16 mouse cellular contexts compared by ENCODE assay signal in genomic region chr1:121551457-121551835, GRCm38 (mm10). TPM values are rescaled to one million over a fixed set of nuclear protein-coding genes. Genes with fewer than 3 reads are reported as not detected.
DNase-seq lines count a peak whose midpoint lies in the region; ATAC-seq lines count a peak whose summit lies in the region.
"Had no signal": no experiment of that assay in that cellular context is flagged by ENCODE, and none has a peak within 500 bp of the region (broad histone marks: within the 10 kb centered on the region; RNA-seq: fewer than 3 reads in every experiment).

No protein-coding gene starts in this region.

- peaks cover 8% of the 10 kb centered on the region; the same call in 1 of the 2 replicates for H3K36me3 ChIP-seq in hindbrain, embryonic 11.5 days (ENCODE audit: control insufficient read depth, insufficient read depth, low read length)
- peaks cover 72% of the 10 kb centered on the region for H3K36me3 ChIP-seq in hindbrain, embryonic 10.5 days

- H3K4me3 ChIP-seq in hindbrain, embryonic 11.5 days (ENCODE audit: low read depth, low read length), result no peak overlapping the region
- H3K4me3 ChIP-seq in hindbrain, embryonic 10.5 days, result no peak overlapping the region
- H3K4me3 ChIP-seq: gastrocnemius, adult 2 months; heart, embryonic 13.5 days; limb, embryonic 13.5 days had no signal

- 85% methylated on average over 7 of the region's 7 CpGs for WGBS in hindbrain, embryonic 11.5 days
- WGBS in hindbrain, embryonic 10.5 days, result 86% methylated on average over 7 of the region's 7 CpGs

- H3K4me1 ChIP-seq in hindbrain, embryonic 11.5 days (replicated peaks; ENCODE audit: control insufficient read depth, insufficient read depth, low read length), result no peaks in the 10 kb centered on the region
- H3K4me1 ChIP-seq in hindbrain, embryonic 10.5 days (replicated peaks), result no peaks in the 10 kb centered on the region
- H3K4me1 ChIP-seq: heart, embryonic 13.5 days; limb, embryonic 13.5 days had no signal

- ATAC-seq in hindbrain, embryonic 11.5 days (ENCODE audit: low FRiP score), result no peak; the same call in 1 of the 2 replicates
- ATAC-seq: inflammation-experienced regulatory T-cells, adult 6 months had no signal

- H3K9ac ChIP-seq in hindbrain, embryonic 11.5 days (ENCODE audit: low read depth, low read length), result no peak overlapping the region
- H3K9ac ChIP-seq: heart, embryonic 13.5 days; limb, embryonic 13.5 days; lung, embryonic 14.5 days had no signal

- H3K4me2 ChIP-seq in hindbrain, embryonic 11.5 days (replicated peaks; ENCODE audit: low read depth, low read length), result no peak overlapping the region
- H3K4me2 ChIP-seq: heart, embryonic 13.5 days; limb, embryonic 13.5 days; lung, embryonic 14.5 days had no signal

- no peaks in the 10 kb centered on the region for H3K9me3 ChIP-seq in hindbrain, embryonic 11.5 days (ENCODE audit: control insufficient read depth, low read length)
- no peaks in the 10 kb centered on the region for H3K9me3 ChIP-seq in hindbrain, embryonic 10.5 days
- H3K9me3 ChIP-seq: heart, embryonic 13.5 days; limb, embryonic 13.5 days had no signal

- peak; percentile 7 for DNase-seq in hindbrain, embryonic 11.5 days (ENCODE audit: low spot score)
- DNase-seq in hindbrain, embryonic 10.5 days (ENCODE audit: low spot score), result no peak
- DNase-seq in right cerebral cortex, adult 2 months (ENCODE audit: low spot score in 2 of 2), result peak; percentile 36 to 51
- no peak for DNase-seq in right cerebral cortex, postnatal 4 days
- peak; percentile 20 to 22 for DNase-seq in layer of hippocampus, postnatal 14 days (ENCODE audit: low spot score in 2 of 2)
- peak; percentile 30 for DNase-seq in right cerebral cortex, postnatal 25 days
- DNase-seq in cerebellum, adult 18-20 months, result no peak
- no peak for DNase-seq in lung, postnatal 25 days (ENCODE audit: low spot score)
- DNase-seq: gastrocnemius, adult 2 months; kidney, postnatal 14 days; lung, embryonic 14.5 days; thymus, postnatal 25 days had no signal

- H3K27ac ChIP-seq in hindbrain, embryonic 11.5 days (ENCODE audit: low read depth, low read length), result no peak overlapping the region
- H3K27ac ChIP-seq in hindbrain, embryonic 10.5 days, result no peak overlapping the region
- H3K27ac ChIP-seq: gastrocnemius, adult 2 months; heart, embryonic 13.5 days; limb, embryonic 13.5 days had no signal

- H3K27me3 ChIP-seq in hindbrain, embryonic 11.5 days (ENCODE audit: control insufficient read depth, insufficient read depth, low read length), result no peaks in the 10 kb centered on the region
- H3K27me3 ChIP-seq in hindbrain, embryonic 10.5 days (ENCODE audit: insufficient read depth, poor library complexity, severe bottlenecking), result no peaks in the 10 kb centered on the region
- H3K27me3 ChIP-seq: heart, embryonic 13.5 days; limb, embryonic 13.5 days had no signal

RNA-seq across cellular contexts. Expression of gene Ddx18, which starts 16.3 kb away (rescaled TPM):
- polyA plus RNA-seq in hindbrain, embryonic 11.5 days (2014; fragmentation: Nextera tagmentation; extraction: Ambion mirVana), result 68.2 and 70.2 TPM in 2 replicates
- 56.9 and 65.0 TPM in 2 replicates for polyA plus RNA-seq in hindbrain, embryonic 10.5 days (2016; fragmentation: Nextera tagmentation; extraction: Ambion mirVana)
- total RNA-seq in layer of hippocampus, postnatal 14 days (2021), result 10 to 100 TPM; 21.5 to 24.8 TPM

RNA-seq across cellular contexts. Expression of gene Htr5b, which starts 23.2 kb away (rescaled TPM):
- 0.14 TPM in 1 of 2 replicates, not detected in the other for polyA plus RNA-seq in hindbrain, embryonic 11.5 days (2014; fragmentation: Nextera tagmentation; extraction: Ambion mirVana)
- 0.08 and 0.14 TPM in 2 replicates for polyA plus RNA-seq in hindbrain, embryonic 10.5 days (2016; fragmentation: Nextera tagmentation; extraction: Ambion mirVana)
- 10 to 100 TPM in 1 of 2 experiments, 1 to 10 TPM in 1; 9.4 to 10.8 TPM for total RNA-seq in layer of hippocampus, postnatal 14 days (2021)
- total RNA-seq: gastrocnemius, adult 2 months; megakaryocyte-erythroid progenitor cell, adult 5-6 weeks had no signal
- polyA plus RNA-seq: inflammation-experienced regulatory T-cells, adult 6 months had no signal

Comparison
In these comparisons a context has a peak if more than half of its experiments do, and no peak if none do; other contexts are left out.
1. DNase-seq: peak in hindbrain, embryonic 11.5 days (single experiment), right cerebral cortex, adult 2 months (2 of 2), layer of hippocampus, postnatal 14 days (2 of 2) and right cerebral cortex, postnatal 25 days (single experiment); none in hindbrain, embryonic 10.5 days (single experiment), right cerebral cortex, postnatal 4 days (single experiment), cerebellum, adult 18-20 months (0 of 2) and lung, postnatal 25 days (single experiment).